Mouse (Mus musculus) brain, embryonic 18.5 days (tissue): ENCODE data around the gene Scfd2.

ENCODE experiments used
- DNase-seq: peaks from one replicate; pipeline ENCODE4 v3.0.0-alpha.2; 2012; ENCODE audit warnings: low read depth, low spot score

Gene Scfd2

GRCm38 (mm10) chr5:74180216-74180615, 351.3 kb downstream of the Scfd2 start:
- DNase-seq = no peak

GRCm38 (mm10) chr5:74175526-74176270, 355.9 kb downstream of the Scfd2 start:
- DNase-seq = no peak

- DNase-seq = no peak
Observed at GRCm38 (mm10) chr5:74173162-74173844, 358.3 kb downstream of the Scfd2 start.

GRCm38 (mm10) chr5:74172208-74172607, 359.4 kb downstream of the Scfd2 start:
- DNase-seq = no peak

GRCm38 (mm10) chr5:74171768-74172167, 359.8 kb downstream of the Scfd2 start:
- DNase-seq = no peak

- DNase-seq = no peak
Observed at GRCm38 (mm10) chr5:74168085-74168484, 363.5 kb downstream of the Scfd2 start.

GRCm38 (mm10) chr5:74166642-74167041, 364.9 kb downstream of the Scfd2 start:
- no peak for DNase-seq

- DNase-seq = no peak
Observed at GRCm38 (mm10) chr5:74164547-74164946, 367.0 kb downstream of the Scfd2 start.

GRCm38 (mm10) chr5:74163141-74163540, 368.4 kb downstream of the Scfd2 start:
- DNase-seq = no peak

GRCm38 (mm10) chr5:74162013-74162412, 369.5 kb downstream of the Scfd2 start:
- no peak for DNase-seq

GRCm38 (mm10) chr5:74161297-74161926, 370.1 kb downstream of the Scfd2 start:
- DNase-seq = no peak

- no peak for DNase-seq
Observed at GRCm38 (mm10) chr5:74160349-74160748, 371.2 kb downstream of the Scfd2 start.

- DNase-seq = no peak
Observed at GRCm38 (mm10) chr5:74159906-74160305, 371.7 kb downstream of the Scfd2 start.

GRCm38 (mm10) chr5:74158929-74159632, 372.5 kb downstream of the Scfd2 start:
- DNase-seq = no peak

GRCm38 (mm10) chr5:74155860-74156351, 375.7 kb downstream of the Scfd2 start:
- no peak for DNase-seq
